Mouse (Mus musculus) brain, embryonic 14.5 days (tissue): ENCODE measurements around the gene Gjd3. TPM values are rescaled to one million over a fixed set of nuclear protein-coding genes. Genes with fewer than 3 reads are reported as not detected.

Experiments
- DNase-seq: peaks from one replicate; pipeline ENCODE4 v3.0.0-alpha.2; 2011; ENCODE audit warnings: low read depth
- CTCF ChIP-seq: fragments of 200-500 bp; IDR thresholded peaks from 2 replicates; pipeline ENCODE4 v1.5.1; 2012; ENCODE audit warnings: inconsistent platforms, mild to moderate bottlenecking, moderate library complexity, borderline replicate concordance; ENCODE audit not compliant: insufficient read depth, insufficient read length; ENCODE audit errors: extremely low read depth
- POLR2A ChIP-seq: fragments of 200-500 bp; IDR thresholded peaks from 2 replicates; pipeline ENCODE4 v1.6.1; 2012; ENCODE audit warnings: mild to moderate bottlenecking, inconsistent platforms, borderline replicate concordance; ENCODE audit not compliant: poor library complexity, insufficient read depth, insufficient read length, severe bottlenecking; ENCODE audit errors: extremely low read depth
- polyA plus RNA-seq: library from polyadenylated mRNA; depleted of rRNA; stranded (reverse); fragments of >200 nt; gene quantifications from 2 replicates; pipeline ENCODE4 v1.2.3, GENCODE M21; 2012

Gene Gjd3
- polyA plus RNA-seq, 1 experiment, result 2.5 TPM

DNA sequence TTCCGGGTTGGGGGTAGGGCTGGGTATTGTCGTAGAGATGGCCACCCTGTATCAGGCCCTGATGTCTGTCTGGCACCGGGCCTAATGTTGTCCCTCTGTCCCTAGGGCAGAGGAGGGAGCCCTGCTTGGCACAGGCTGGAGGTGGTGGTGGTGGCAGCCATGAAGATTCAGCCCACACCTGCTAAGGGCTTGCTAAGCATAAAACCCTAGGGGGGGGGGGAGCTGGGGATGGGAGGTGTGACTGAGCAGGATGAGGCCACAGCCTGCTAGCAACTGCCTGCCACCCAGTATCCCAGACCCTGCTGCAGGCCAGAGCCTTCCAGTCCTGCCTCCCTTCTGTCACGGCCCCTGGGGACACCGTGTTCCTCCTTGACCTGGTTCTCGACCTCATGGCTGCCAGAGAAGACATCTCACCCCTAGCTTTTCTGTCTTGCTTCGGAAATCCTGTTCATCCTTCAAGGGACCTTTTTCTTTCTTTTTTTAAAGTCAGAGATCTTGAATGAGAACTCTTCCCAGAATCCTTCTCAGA lies 27.0 kb downstream of the Gjd3 start:
- no peak for DNase-seq
- no peak for TF ChIP-seq CTCF
- TF ChIP-seq POLR2A, result no peak

DNA sequence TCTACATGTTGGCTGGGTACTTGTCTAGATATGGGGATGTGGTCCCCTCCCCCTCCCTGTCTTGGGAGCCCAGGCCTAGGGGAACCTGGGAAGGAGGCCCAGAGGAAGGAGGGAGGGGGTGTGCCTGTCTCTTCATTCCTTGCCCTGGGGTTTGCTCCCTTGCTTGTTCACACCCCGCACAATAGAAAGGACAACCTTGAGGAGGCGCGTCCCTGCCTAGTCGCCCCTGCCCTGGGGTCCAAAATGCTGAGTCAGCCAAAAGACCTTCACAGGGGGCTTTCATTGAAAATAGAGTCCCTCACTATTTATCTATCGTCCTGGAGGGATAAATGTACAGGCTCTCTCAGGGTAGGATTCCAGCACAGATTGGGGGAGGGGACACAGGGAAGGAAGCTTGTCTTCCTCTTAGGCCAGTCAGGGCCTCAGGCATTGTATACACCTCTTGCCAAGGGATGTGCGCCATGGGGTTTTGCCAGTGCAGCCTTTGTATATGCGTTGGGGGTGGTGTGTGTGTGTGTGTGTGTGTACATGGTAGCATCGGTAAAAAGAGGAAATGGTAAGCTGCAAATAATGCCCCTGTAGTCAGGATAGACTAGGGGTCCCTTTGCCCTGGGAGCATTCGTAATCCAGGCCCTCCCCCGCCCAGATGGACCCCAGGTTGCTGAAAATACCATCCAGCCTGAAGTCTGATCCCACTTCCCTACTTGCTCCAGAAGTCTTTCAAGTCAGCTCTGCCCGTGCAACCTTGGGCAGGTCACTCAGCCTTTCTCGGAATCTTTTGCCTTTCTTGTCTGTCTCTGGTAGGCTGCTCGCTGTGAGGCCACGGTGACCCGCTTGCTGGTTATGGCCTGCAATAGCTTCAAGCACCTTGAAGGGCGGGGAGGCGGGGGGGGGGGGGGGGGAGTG lies 27.8 kb downstream of the Gjd3 start:
- TF ChIP-seq POLR2A (no peak), CTCF (no peak)
- peak; percentile 78 for DNase-seq

- peak; percentile 76 for DNase-seq
- TF ChIP-seq CTCF (peak; percentile 84), POLR2A (no peak)
These were observed 28.4 kb downstream of the Gjd3 start for GRCm38 (mm10) chr11:98954373-98954772.

DNA sequence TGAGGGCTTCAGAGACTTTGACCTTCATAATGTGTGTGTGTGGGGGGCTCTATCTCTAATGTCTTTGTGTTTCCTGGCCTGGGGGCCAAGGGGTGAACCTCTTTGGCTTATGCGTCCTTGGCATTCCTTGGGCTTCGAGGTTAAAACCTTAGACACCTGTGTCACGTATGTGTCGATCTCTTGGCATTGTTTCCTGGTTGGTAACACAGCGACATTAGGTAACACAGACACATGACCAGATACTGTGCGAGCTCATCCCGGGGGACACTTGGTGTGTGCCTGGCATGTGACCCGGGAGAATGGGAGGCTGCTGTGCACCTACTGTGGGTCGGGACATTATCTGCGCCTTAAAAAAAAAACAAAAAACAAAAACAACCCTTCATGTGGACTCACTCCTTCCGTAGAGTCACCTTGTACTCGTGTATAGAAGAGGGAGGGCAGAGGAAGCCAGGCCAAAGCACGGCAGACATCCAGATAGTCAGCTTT lies 28.9 kb downstream of the Gjd3 start:
- TF ChIP-seq CTCF (no peak), POLR2A (no peak)
- DNase-seq, result no peak

DNA sequence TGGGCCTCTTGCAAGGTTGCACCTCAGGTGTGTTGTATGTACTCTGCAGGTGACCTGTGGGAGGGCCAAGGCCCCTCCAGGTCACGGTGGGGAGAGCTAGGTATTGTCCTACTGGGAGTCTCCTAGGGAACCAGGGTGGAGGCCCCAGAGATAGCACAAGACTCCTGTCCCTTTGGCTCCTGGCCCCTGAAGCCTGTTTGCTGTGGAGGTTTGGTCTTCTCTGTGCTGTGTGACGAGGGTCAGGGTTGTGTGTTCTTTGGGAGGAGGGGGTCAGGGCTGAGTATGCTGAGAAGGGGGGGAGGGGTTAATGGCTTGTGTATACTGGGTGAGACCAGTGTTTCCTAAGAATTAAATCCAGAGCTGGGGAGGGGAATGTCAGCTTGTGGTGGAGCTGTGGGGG lies 29.5 kb downstream of the Gjd3 start:
- DNase-seq, result no peak
- TF ChIP-seq POLR2A (no peak), CTCF (no peak)

DNA sequence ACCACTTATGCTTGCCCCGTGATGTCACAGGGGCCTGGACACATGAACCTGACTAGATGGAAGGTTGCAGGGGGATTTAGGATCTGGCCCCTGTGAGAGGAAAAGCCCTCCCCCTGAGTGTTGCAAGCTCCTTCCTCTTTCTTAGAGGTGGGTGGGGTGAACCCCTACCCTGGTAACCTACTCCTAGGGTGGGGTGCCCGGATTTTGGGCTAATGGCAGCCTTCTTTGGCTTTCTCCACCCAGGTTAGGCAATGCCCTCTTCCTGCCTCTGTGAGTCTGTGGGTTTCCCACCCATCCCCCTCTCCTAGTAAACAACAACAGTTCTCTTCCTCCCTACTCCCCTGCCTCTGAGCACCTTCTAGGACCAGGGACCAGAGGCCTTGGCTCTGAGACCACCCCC lies 30.1 kb downstream of the Gjd3 start:
- no peak for DNase-seq
- TF ChIP-seq CTCF (no peak), POLR2A (no peak)

DNA sequence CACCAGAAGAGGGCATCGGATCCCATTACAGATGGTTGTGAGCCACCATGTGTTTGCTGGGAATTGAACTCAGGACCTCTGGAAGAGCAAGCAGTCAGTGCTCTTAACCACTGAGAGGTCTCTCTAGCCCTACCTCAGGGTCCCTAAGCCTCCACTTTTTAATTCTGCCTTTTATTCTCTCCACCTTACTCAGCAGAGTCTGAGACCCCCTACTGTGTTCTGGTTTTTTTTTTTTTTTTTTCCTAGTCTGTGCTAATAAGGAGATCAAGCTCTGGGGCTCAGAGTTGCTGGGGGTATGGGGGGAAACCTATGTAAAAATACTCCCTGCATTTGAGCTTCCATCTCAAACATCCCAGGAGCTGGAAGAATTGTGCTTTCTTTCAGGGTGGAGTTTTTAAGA lies 30.7 kb downstream of the Gjd3 start:
- DNase-seq, result no peak
- TF ChIP-seq CTCF (no peak), POLR2A (no peak)

- DNase-seq, result peak; percentile 76
- TF ChIP-seq CTCF (no peak), POLR2A (no peak)
These were observed 31.6 kb downstream of the Gjd3 start for GRCm38 (mm10) chr11:98951026-98951906.

GRCm38 (mm10) chr11:98950484-98950883 lies 32.3 kb downstream of the Gjd3 start:
- no peak for DNase-seq
- no peak for TF ChIP-seq POLR2A
- no peak for TF ChIP-seq CTCF

- DNase-seq, result no peak
- TF ChIP-seq CTCF, result no peak
- no peak for TF ChIP-seq POLR2A
These were observed 32.8 kb downstream of the Gjd3 start for GRCm38 (mm10) chr11:98949958-98950460.
